Mouse (Mus musculus): Measurements from ENCODE around the gene Pik3cb. TPM values are rescaled to one million over a fixed set of nuclear protein-coding genes. Genes with fewer than 3 reads are reported as not detected.
A peak's percentile ranks its signal among the peaks of the same experiment; 100 is the strongest.

The Pik3cb gene
- total RNA-seq, 2 experiments from 2014 or later: 9.4 to 10.7 TPM

GRCm38 (mm10) chr9:99081718-99082117 lies 58.7 kb downstream of the Pik3cb start:
- no peak for DNase-seq

- DNase-seq: no peak
Measured at GRCm38 (mm10) chr9:99081308-99081707, 59.1 kb downstream of the Pik3cb start.

GRCm38 (mm10) chr9:99080657-99081056 lies 59.8 kb downstream of the Pik3cb start:
- no peak for DNase-seq

- no peak for DNase-seq
Measured at GRCm38 (mm10) chr9:99074462-99074861, 66.0 kb downstream of the Pik3cb start.

GRCm38 (mm10) chr9:99072538-99072937 lies 67.9 kb downstream of the Pik3cb start:
- no peak for DNase-seq

- no peak for DNase-seq
Measured at GRCm38 (mm10) chr9:99065311-99065710, 75.1 kb downstream of the Pik3cb start.

GRCm38 (mm10) chr9:99064216-99064615 lies 76.2 kb downstream of the Pik3cb start:
- DNase-seq: peak in 1 of 2 experiments; percentile 55

- peak; percentile 64 to 78 for DNase-seq
Measured at GRCm38 (mm10) chr9:99062544-99062943, 77.9 kb downstream of the Pik3cb start.

GRCm38 (mm10) chr9:99057751-99058150 lies 82.7 kb downstream of the Pik3cb start:
- DNase-seq: no peak

- DNase-seq: peak; percentile 7 to 13
Measured at GRCm38 (mm10) chr9:99049760-99050159, 90.7 kb downstream of the Pik3cb start.

- DNase-seq: peak; percentile 31 to 42
Measured at GRCm38 (mm10) chr9:99048724-99049250, 91.6 kb downstream of the Pik3cb start.

GRCm38 (mm10) chr9:99044761-99045160 lies 95.7 kb downstream of the Pik3cb start:
- no peak for DNase-seq

GRCm38 (mm10) chr9:99042641-99043040 lies 97.8 kb downstream of the Pik3cb start:
- no peak for DNase-seq

GRCm38 (mm10) chr9:99041994-99042393 lies 98.4 kb downstream of the Pik3cb start:
- no peak for DNase-seq

GRCm38 (mm10) chr9:99035575-99035974 lies 104.8 kb downstream of the Pik3cb start, which contains the start of gene Gm1123:
TSS of gene Gm1123 (minus strand) at chr9:99035715.
- no peak for DNase-seq

GRCm38 (mm10) chr9:99034111-99034510 lies 106.3 kb downstream of the Pik3cb start:
- DNase-seq: no peak

- peak in 1 of 2 experiments; percentile 4 for DNase-seq
Measured at GRCm38 (mm10) chr9:99032031-99032430, 108.4 kb downstream of the Pik3cb start.

- DNase-seq: no peak
Measured at GRCm38 (mm10) chr9:99021751-99022150, 118.7 kb downstream of the Pik3cb start.

- no peak for DNase-seq
Measured at GRCm38 (mm10) chr9:99021166-99021565, 119.3 kb downstream of the Pik3cb start.

GRCm38 (mm10) chr9:99017679-99018078 lies 122.7 kb downstream of the Pik3cb start:
- DNase-seq: no peak

- DNase-seq: no peak
Measured at GRCm38 (mm10) chr9:99016759-99017158, 123.7 kb downstream of the Pik3cb start.

GRCm38 (mm10) chr9:99016301-99016700 lies 124.1 kb downstream of the Pik3cb start:
- DNase-seq: no peak

- DNase-seq: no peak
Measured at GRCm38 (mm10) chr9:99009898-99010199, 130.6 kb downstream of the Pik3cb start.

- peak; percentile 17 to 29 for DNase-seq
Measured at GRCm38 (mm10) chr9:99009069-99009897, 131.1 kb downstream of the Pik3cb start.

Data from heart, adult 18-20 months (tissue).